Comparison of ENCODE assay signal across 14 mouse cellular contexts in the genomic region with DNA sequence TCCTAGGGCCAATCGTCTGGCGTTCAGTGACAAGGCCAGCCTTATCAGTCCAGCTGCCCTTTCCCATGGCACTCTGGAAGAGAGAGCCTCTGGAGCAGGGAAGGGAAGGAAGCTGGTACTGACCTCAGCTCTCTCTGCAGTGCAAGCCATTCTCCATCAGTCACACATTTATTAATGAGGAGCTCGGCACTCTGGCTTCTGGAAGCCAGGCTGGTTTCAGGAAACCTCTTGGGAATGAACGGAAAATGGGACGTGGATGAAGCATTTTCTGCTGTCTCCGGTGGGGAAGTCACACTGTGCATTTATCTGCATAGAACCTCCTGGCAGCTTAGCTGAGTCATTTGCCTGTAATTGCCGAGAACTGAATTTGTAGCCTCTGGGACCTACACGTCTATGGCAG. TPM values are rescaled to one million over a fixed set of nuclear protein-coding genes. Genes with fewer than 3 reads are reported as not detected.
DNase-seq lines count a peak whose midpoint lies in the region; ATAC-seq and TF ChIP-seq lines count a peak whose summit lies in the region.
"Had no signal": no experiment of that assay in that cellular context is flagged by ENCODE, and none has a peak within 500 bp of the region (broad histone marks: within the 10 kb centered on the region; RNA-seq: fewer than 3 reads in every experiment).

No protein-coding gene starts in this region.

- no peak overlapping the region for H3K4me2 ChIP-seq in liver, embryonic 15.5 days
- no peak overlapping the region for H3K4me2 ChIP-seq in forebrain, embryonic 12.5 days
- H3K4me2 ChIP-seq: liver, embryonic 13.5 days had no signal

- no peaks in the 10 kb centered on the region for H3K9me3 ChIP-seq in liver, embryonic 15.5 days (replicated peaks)
- no peaks in the 10 kb centered on the region for H3K9me3 ChIP-seq in forebrain, embryonic 12.5 days
- H3K9me3 ChIP-seq: liver, embryonic 13.5 days had no signal

- peaks cover 4% of the 10 kb centered on the region; the same call in 1 of the 2 replicates for H3K4me1 ChIP-seq in liver, embryonic 15.5 days (replicated peaks)
- peaks cover 30% of the 10 kb centered on the region for H3K4me1 ChIP-seq in forebrain, embryonic 12.5 days

- intact Hi-C loops in left cerebral cortex, adult 2 months (cut with DNase I): no loop called here
- intact Hi-C loops in left cerebral cortex, postnatal 10 days (cut with DNase I): no loop called here

- no peak overlapping the region for H3K9ac ChIP-seq in liver, embryonic 15.5 days
- no peak overlapping the region for H3K9ac ChIP-seq in forebrain, embryonic 12.5 days
- H3K9ac ChIP-seq: forebrain, postnatal 0 days; liver, embryonic 13.5 days had no signal

- no peaks in the 10 kb centered on the region for H3K36me3 ChIP-seq in liver, embryonic 15.5 days (replicated peaks)
- no peaks in the 10 kb centered on the region for H3K36me3 ChIP-seq in forebrain, embryonic 12.5 days (replicated peaks)
- H3K36me3 ChIP-seq: liver, embryonic 13.5 days had no signal

- H3K27ac ChIP-seq in left cerebral cortex, adult 2 months: peak overlapping the region; percentile 33
- no peak overlapping the region for H3K27ac ChIP-seq in liver, embryonic 15.5 days (replicated peaks)
- no peak overlapping the region for H3K27ac ChIP-seq in forebrain, embryonic 12.5 days

- ATAC-seq in liver, embryonic 15.5 days (ENCODE audit: insufficient read depth): peak; percentile 40; the same call in 1 of the 2 replicates
- ATAC-seq in forebrain, embryonic 12.5 days (ENCODE audit: low FRiP score): no peak
- ATAC-seq: forebrain, postnatal 0 days; intestine, embryonic 16.5 days; Patski had no signal

- TF ChIP-seq CTCF in left cerebral cortex, adult 2 months (IDR thresholded peaks at IDR 0.05): no peak

- DNase-seq in left cerebral cortex, adult 2 months (ENCODE audit: extremely low spot score in 1 of 2, low spot score in 2 of 2): no peak
- no peak for DNase-seq in left cerebral cortex, postnatal 10 days (ENCODE audit: extremely low spot score in 1 of 2, low spot score in 2 of 2)
- peak; percentile 16 for DNase-seq in adrenal gland, postnatal 25 days
- peak; percentile 40 for DNase-seq in kidney, adult 9 months
- no peak for DNase-seq in gastrocnemius, postnatal 25 days
- DNase-seq: cerebellum, adult 11-12 months; forebrain, postnatal 0 days; heart, postnatal 10 days; liver, embryonic 13.5 days had no signal

- H3K4me3 ChIP-seq in left cerebral cortex, adult 2 months: no peak overlapping the region
- H3K4me3 ChIP-seq in liver, embryonic 15.5 days (replicated peaks): no peak overlapping the region
- H3K4me3 ChIP-seq in forebrain, embryonic 12.5 days (replicated peaks): no peak overlapping the region
- H3K4me3 ChIP-seq: liver, embryonic 13.5 days had no signal

- whole genome bisulfite sequencing in liver, embryonic 15.5 days (ENCODE audit: insufficient replicate concordance): 51% methylated on average over 8 of the region's 8 CpGs
- WGBS in forebrain, embryonic 12.5 days: 88% methylated on average over 8 of the region's 8 CpGs

- H3K27me3 ChIP-seq in liver, embryonic 15.5 days: no peaks in the 10 kb centered on the region
- H3K27me3 ChIP-seq in forebrain, embryonic 12.5 days: no peaks in the 10 kb centered on the region
- H3K27me3 ChIP-seq: CH12.LX; liver, embryonic 13.5 days had no signal

RNA-seq across cellular contexts. Expression of a gene that starts 29.8 kb away (rescaled TPM):
- total RNA-seq in left cerebral cortex, adult 2 months (2021): 10 to 100 TPM; 81.4 to 81.5 TPM
- 100 to 1,000 TPM; 173 to 187 TPM for total RNA-seq in left cerebral cortex, postnatal 10 days (2021)
- 5.6 and 7.6 TPM in 2 replicates for total RNA-seq in adrenal gland, postnatal 25 days (2021)
- 3.2 and 3.3 TPM in 2 replicates for polyA plus RNA-seq in liver, embryonic 15.5 days (2015; fragmentation: Nextera tagmentation; extraction: Ambion mirVana)
- 73.5 and 82.7 TPM in 2 replicates for polyA plus RNA-seq in forebrain, embryonic 12.5 days (2016; fragmentation: Nextera tagmentation; extraction: Ambion mirVana)
- 10 to 100 TPM; 62.2 to 72.5 TPM for total RNA-seq in gastrocnemius, postnatal 25 days (2021)

Comparison
In these comparisons a context has a peak if more than half of its experiments do, and no peak if none do; other contexts are left out.
1. DNase-seq: peak in adrenal gland, postnatal 25 days (single experiment) and kidney, adult 9 months (single experiment); none in left cerebral cortex, adult 2 months (0 of 2), left cerebral cortex, postnatal 10 days (0 of 2) and gastrocnemius, postnatal 25 days (single experiment).